Mouse (Mus musculus) liver, adult 2 months (tissue): ENCODE measurements around the gene Tmcc3. TPM values are rescaled to one million over a fixed set of nuclear protein-coding genes. Genes with fewer than 3 reads are reported as not detected.

Experiments
- DNase-seq: peaks from one replicate; pipeline ENCODE4 v3.0.0-alpha.2; 2011; ENCODE audit warnings: low read depth, low spot score; ENCODE audit errors: extremely low read depth
- H3K27ac ChIP-seq: fragments of 200-500 bp; replicated peaks from 2 replicates; pipeline ENCODE4 v1.5.1; 2012; ENCODE audit warnings: low read depth, mild to moderate bottlenecking, control low read depth, inconsistent platforms, low read length; ENCODE audit not compliant: insufficient read depth
- H3K27me3 ChIP-seq: fragments of 200-500 bp; 2 replicates; pipeline ENCODE4 v1.6.1; 2012; ENCODE audit warnings: mild to moderate bottlenecking, moderate library complexity, low read length, inconsistent platforms; ENCODE audit not compliant: control insufficient read depth, insufficient read depth
- H3K36me3 ChIP-seq: fragments of 200-500 bp; 2 replicates; pipeline ENCODE4 v1.6.1; 2012; ENCODE audit warnings: low read length, inconsistent platforms; ENCODE audit not compliant: control insufficient read depth, insufficient read depth
- H3K4me1 ChIP-seq: fragments of 200-500 bp; 2 replicates; pipeline ENCODE4 v1.6.1; 2011; ENCODE audit warnings: low read length; ENCODE audit not compliant: control insufficient read depth, insufficient read depth
- H3K4me3 ChIP-seq: fragments of 200-500 bp; 2 replicates; pipeline ENCODE4 v1.5.1; 2011; ENCODE audit warnings: low read depth, mild to moderate bottlenecking, control low read depth, low read length, moderate library complexity; ENCODE audit not compliant: insufficient read depth
- H3K79me2 ChIP-seq: fragments of 200-500 bp; 2 replicates; pipeline ENCODE4 v1.6.1; 2012; ENCODE audit warnings: inconsistent platforms, mild to moderate bottlenecking, low read length, moderate library complexity; ENCODE audit not compliant: control insufficient read depth, insufficient read depth
- H3K9ac ChIP-seq: fragments of 200-500 bp; 2 replicates; pipeline ENCODE4 v1.6.1; 2012; ENCODE audit warnings: low read depth, mild to moderate bottlenecking, control low read depth, inconsistent platforms, low read length
- CTCF ChIP-seq: fragments of 200-500 bp; IDR thresholded peaks from 2 replicates; pipeline ENCODE4 v1.5.1; 2011; ENCODE audit warnings: low read depth, low read length, control low read depth
- POLR2A ChIP-seq: fragments of 200-500 bp; IDR thresholded peaks from 2 replicates; pipeline ENCODE4 v1.6.1; 2011; ENCODE audit warnings: low read length, control low read depth; ENCODE audit not compliant: insufficient read depth; ENCODE audit errors: extremely low read depth
- WGBS: fragments of 180-500 bp; shearing (Covaris S2); methylation state at CpG from one replicate; pipeline ENCODE4 v1.1.7; 2018; 5-methylcytosine and 5-hydroxymethylcytosine counted together
- polyA plus RNA-seq: library from polyadenylated mRNA; depleted of rRNA; stranded (reverse); fragments of >200 nt; gene quantifications from 2 replicates; pipeline ENCODE4 v1.2.3, GENCODE M21; 2012
- total RNA-seq: library from RNA; depleted of rRNA; stranded (reverse); fragments of >200 nt; gene quantifications from 2 replicates; pipeline ENCODE4 v1.2.3, GENCODE M21; 2014

The Tmcc3 gene
- total and polyA plus RNA-seq, 2 experiments = 3.2 to 7.9 TPM

DNA sequence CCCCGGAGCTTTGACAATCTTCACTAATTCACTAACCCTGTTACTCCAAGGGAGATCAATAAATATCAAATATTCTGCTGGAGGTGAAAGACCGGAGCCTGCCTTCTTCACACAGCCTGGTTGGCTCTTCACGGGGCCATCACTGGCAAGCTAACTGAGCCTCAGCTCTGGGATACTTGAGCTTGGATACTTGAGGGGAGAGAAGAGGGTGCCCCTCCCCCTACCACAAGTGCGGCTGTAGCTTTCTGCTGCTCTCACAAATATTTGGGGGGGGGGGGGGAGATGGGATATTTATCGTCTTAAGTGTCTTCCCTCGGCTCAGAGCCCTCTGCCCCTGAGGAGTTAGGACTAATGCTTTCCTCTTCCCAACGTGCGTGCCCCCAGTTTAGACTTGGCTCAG, 313.9 kb downstream of the Tmcc3 start:
- no peak for DNase-seq
- H3K4me1 ChIP-seq = no peaks in the 10 kb centered on the region
- H3K36me3 ChIP-seq = no peaks in the 10 kb centered on the region
- H3K4me3 ChIP-seq = no peak overlapping the region
- H3K9ac ChIP-seq = no peak overlapping the region
- no peak overlapping the region for H3K27ac ChIP-seq
- H3K27me3 ChIP-seq = peaks cover under 1% of the 10 kb centered on the region; the same call in 1 of the 2 replicates
- TF ChIP-seq CTCF = no peak
- TF ChIP-seq POLR2A = no peak
- 61% methylated on average over 8 of the region's 8 CpGs for WGBS
- no peaks in the 10 kb centered on the region for H3K79me2 ChIP-seq

DNA sequence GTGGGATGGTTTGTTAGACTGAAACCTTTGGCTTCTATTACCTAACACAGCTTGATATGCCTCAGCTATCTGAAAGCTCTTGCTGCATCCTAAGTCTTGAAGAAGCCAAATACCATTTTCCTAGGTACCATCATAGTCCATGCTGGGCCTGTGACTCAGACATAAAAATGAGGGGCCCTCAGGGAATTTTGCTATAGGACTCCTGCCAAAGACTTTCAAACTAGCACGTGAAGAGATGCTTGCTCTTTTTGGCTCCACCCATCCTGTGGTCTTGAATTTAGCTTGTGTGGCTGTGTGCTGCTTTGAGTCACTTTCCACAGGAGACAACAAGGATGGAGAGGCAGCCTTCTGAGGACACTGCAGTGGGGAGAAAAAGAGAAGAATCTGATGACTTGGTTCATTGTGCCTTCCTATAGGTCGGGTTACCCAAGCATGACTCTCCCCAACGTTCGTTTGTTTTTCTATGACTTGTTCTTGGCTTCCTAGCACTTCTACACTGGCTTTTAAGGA, 319.1 kb downstream of the Tmcc3 start:
- WGBS = 73% methylated on average over 4 of the region's 4 CpGs
- DNase-seq = no peak
- H3K4me1 ChIP-seq = no peaks in the 10 kb centered on the region
- H3K9ac ChIP-seq = no peak overlapping the region
- H3K36me3 ChIP-seq = no peaks in the 10 kb centered on the region
- no peaks in the 10 kb centered on the region for H3K79me2 ChIP-seq
- H3K27ac ChIP-seq = no peak overlapping the region
- H3K4me3 ChIP-seq = no peak overlapping the region
- TF ChIP-seq POLR2A (no peak), CTCF (no peak)
- H3K27me3 ChIP-seq = no peaks in the 10 kb centered on the region

- 83% methylated on average over 11 of the region's 11 CpGs for WGBS
- Histone ChIP-seq H3K9ac (no peak overlapping the region), H3K27me3 (no peaks in the 10 kb centered on the region), H3K79me2 (no peaks in the 10 kb centered on the region), H3K4me1 (no peaks in the 10 kb centered on the region), H3K4me3 (no peak overlapping the region), H3K36me3 (no peaks in the 10 kb centered on the region), H3K27ac (no peak overlapping the region)
- TF ChIP-seq POLR2A (no peak), CTCF (no peak)
- no peak for DNase-seq
Observed at GRCm38 (mm10) chr10:94631541-94632113, 319.9 kb downstream of the Tmcc3 start.

DNA sequence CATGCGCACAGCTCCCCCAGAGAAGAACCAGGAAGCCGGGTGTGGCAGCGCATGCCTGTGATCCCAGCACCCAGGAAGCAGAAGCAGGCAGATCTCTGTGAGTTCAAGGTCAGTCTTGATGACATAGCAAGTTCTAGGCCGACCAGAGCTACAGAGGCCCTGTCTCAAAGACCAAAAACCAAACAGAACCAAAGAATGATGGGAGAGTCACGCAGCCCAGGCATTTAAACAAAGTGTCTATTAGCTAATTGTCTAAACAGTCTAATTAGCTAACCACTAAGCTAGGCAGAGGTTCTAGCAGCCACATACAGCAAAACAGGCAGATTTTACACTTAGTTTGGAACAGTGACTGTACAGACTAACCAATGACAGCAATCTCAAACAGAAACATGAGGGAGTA, 320.5 kb downstream of the Tmcc3 start:
- Histone ChIP-seq H3K36me3 (no peaks in the 10 kb centered on the region), H3K27ac (no peak overlapping the region), H3K4me1 (no peaks in the 10 kb centered on the region), H3K27me3 (no peaks in the 10 kb centered on the region), H3K9ac (no peak overlapping the region), H3K4me3 (no peak overlapping the region), H3K79me2 (no peaks in the 10 kb centered on the region)
- TF ChIP-seq CTCF (no peak), POLR2A (no peak)
- 90% methylated on average over 5 of the region's 5 CpGs for WGBS
- no peak for DNase-seq

- no peak for TF ChIP-seq CTCF
- Histone ChIP-seq H3K27ac (no peak overlapping the region), H3K9ac (no peak overlapping the region), H3K79me2 (no peaks in the 10 kb centered on the region), H3K4me3 (no peak overlapping the region), H3K36me3 (no peaks in the 10 kb centered on the region), H3K27me3 (no peaks in the 10 kb centered on the region), H3K4me1 (no peaks in the 10 kb centered on the region)
- DNase-seq = no peak
- 87% methylated on average over 5 of the region's 5 CpGs for WGBS
Observed at GRCm38 (mm10) chr10:94638599-94638998, 326.9 kb downstream of the Tmcc3 start.

- DNase-seq = no peak
- no peaks in the 10 kb centered on the region for H3K36me3 ChIP-seq
- 69% methylated on average over 5 of the region's 5 CpGs for WGBS
Observed at GRCm38 (mm10) chr10:94639281-94639680, 327.5 kb downstream of the Tmcc3 start.

More at GRCm38 (mm10) chr10:94639281-94639680, 327.5 kb downstream of the Tmcc3 start:
- no peak overlapping the region for H3K27ac ChIP-seq
- no peak for TF ChIP-seq CTCF
- no peak for TF ChIP-seq POLR2A
- no peak overlapping the region for H3K4me3 ChIP-seq
- no peaks in the 10 kb centered on the region for H3K27me3 ChIP-seq
- no peaks in the 10 kb centered on the region for H3K4me1 ChIP-seq
- H3K79me2 ChIP-seq = no peaks in the 10 kb centered on the region
- H3K9ac ChIP-seq = no peak overlapping the region
